Mouse (Mus musculus) midbrain, postnatal 0 days (tissue): ENCODE measurements at regions not wholly inside any gene's neighbourhood (a gene's known extent, or its start where the extent isn't known, plus 50 kb on each side); places are given as distances from the start of the nearest gene placed in this dataset.

ENCODE experiments used
- ATAC-seq: fragments of 200-750 bp; cut with Nextera tagmentation; 2 replicates; pipeline ENCODE4 v1.8.0; 2017; ENCODE audit warnings: moderate number of reproducible peaks, mild to moderate bottlenecking, moderate TSS enrichment, moderate library complexity; ENCODE audit not compliant: low FRiP score
- DNase-seq: peaks from one replicate; pipeline ENCODE4 v3.0.0-alpha.2; 2015; ENCODE audit warnings: low spot score
- H3K27ac ChIP-seq: fragments of 300-500 bp; sonication (generic); 2 replicates; pipeline ENCODE4 v1.5.1; 2014; ENCODE audit warnings: low read depth, mild to moderate bottlenecking, low read length, mixed read lengths
- H3K27me3 ChIP-seq: fragments of 300-500 bp; sonication (generic); 2 replicates; pipeline ENCODE4 v1.6.1; 2014; ENCODE audit warnings: low read length, control low read depth, mixed read lengths; ENCODE audit not compliant: insufficient read depth
- H3K36me3 ChIP-seq: fragments of 300-500 bp; sonication (generic); 2 replicates; pipeline ENCODE4 v1.6.1; 2014; ENCODE audit warnings: low read length, control low read depth, mixed read lengths; ENCODE audit not compliant: insufficient read depth
- H3K4me1 ChIP-seq: fragments of 300-500 bp; sonication (generic); 2 replicates; pipeline ENCODE4 v1.6.1; 2014; ENCODE audit warnings: mild to moderate bottlenecking, control low read depth, antibody characterized with exemption, low read length, mixed read lengths; ENCODE audit not compliant: insufficient read depth
- H3K4me2 ChIP-seq: fragments of 300-500 bp; sonication (generic); 2 replicates; pipeline ENCODE4 v1.6.1; 2014; ENCODE audit warnings: low read depth, mild to moderate bottlenecking, low read length, mixed read lengths; ENCODE audit not compliant: poor library complexity, severe bottlenecking
- H3K4me3 ChIP-seq: fragments of 300-500 bp; sonication (generic); 2 replicates; pipeline ENCODE4 v1.5.1; 2014; ENCODE audit warnings: low read depth, mild to moderate bottlenecking, low read length, moderate library complexity
- H3K9ac ChIP-seq: fragments of 300-500 bp; sonication (generic); replicated peaks from 2 replicates; pipeline ENCODE4 v1.6.1; 2014; ENCODE audit warnings: mild to moderate bottlenecking, low read length, moderate library complexity, mixed read lengths; ENCODE audit not compliant: poor library complexity, severe bottlenecking
- H3K9me3 ChIP-seq: fragments of 300-500 bp; sonication (generic); 2 replicates; pipeline ENCODE4 v1.6.1; 2016; ENCODE audit warnings: low read length, control low read depth
- CTCF ChIP-seq: IDR thresholded peaks from 2 replicates; pipeline ENCODE4 v1.5.1; 2016; ENCODE audit warnings: antibody characterized with exemption, mild to moderate bottlenecking
- WGBS: fragments of 180-500 bp; shearing (Covaris S2); extraction: QIAGEN DNeasy Blood & Tissue Kit; methylation state at CpG from one replicate; pipeline ENCODE4 v1.1.7; 2014; 5-methylcytosine and 5-hydroxymethylcytosine counted together

GRCm38 (mm10) chr8:126733779-126734178 is 140.0 kb upstream of the Irf2bp2 start:
- H3K36me3 ChIP-seq, result no peaks in the 10 kb centered on the region
- WGBS, result 80% methylated on average over 6 of the region's 6 CpGs
- H3K4me2 ChIP-seq, result no peak overlapping the region
- H3K27ac ChIP-seq, result no peak overlapping the region
- no peak for DNase-seq
- peaks cover 17% of the 10 kb centered on the region for H3K4me1 ChIP-seq
- no peak overlapping the region for H3K9ac ChIP-seq
- TF ChIP-seq CTCF, result no peak
- ATAC-seq, result no peak
- H3K4me3 ChIP-seq, result no peak overlapping the region
- no peaks in the 10 kb centered on the region for H3K9me3 ChIP-seq
- H3K27me3 ChIP-seq, result no peaks in the 10 kb centered on the region

- H3K9me3 ChIP-seq, result no peaks in the 10 kb centered on the region
- H3K4me2 ChIP-seq, result 0 out of 2 replicates have a peak overlapping the region, but pooled peaks have one; percentile 4
- no peak overlapping the region for H3K9ac ChIP-seq
- peaks cover 17% of the 10 kb centered on the region for H3K4me1 ChIP-seq
- DNase-seq (peak; percentile 60), ATAC-seq (no peak)
- H3K4me3 ChIP-seq, result no peak overlapping the region
- H3K36me3 ChIP-seq, result no peaks in the 10 kb centered on the region
- 27% methylated on average over 7 of the region's 7 CpGs for WGBS
- no peak overlapping the region for H3K27ac ChIP-seq
- H3K27me3 ChIP-seq, result no peaks in the 10 kb centered on the region
- TF ChIP-seq CTCF, result no peak
Measured at GRCm38 (mm10) chr8:126733307-126733706, 139.5 kb upstream of the Irf2bp2 start.

- H3K4me3 ChIP-seq, result no peak overlapping the region
- H3K9ac ChIP-seq, result no peak overlapping the region
- no peak overlapping the region for H3K4me2 ChIP-seq
- no peak for TF ChIP-seq CTCF
- 79% methylated on average over 3 of the region's 3 CpGs for WGBS
- no peak for ATAC-seq
- no peak overlapping the region for H3K27ac ChIP-seq
- no peaks in the 10 kb centered on the region for H3K36me3 ChIP-seq
- DNase-seq, result no peak
- H3K27me3 ChIP-seq, result no peaks in the 10 kb centered on the region
- H3K4me1 ChIP-seq, result peaks cover 5% of the 10 kb centered on the region
- no peaks in the 10 kb centered on the region for H3K9me3 ChIP-seq
Measured at GRCm38 (mm10) chr8:126730017-126730631, 136.3 kb upstream of the Irf2bp2 start.

GRCm38 (mm10) chr8:126728987-126729632 is 135.3 kb upstream of the Irf2bp2 start:
- WGBS, result 84% methylated on average over 12 of the region's 12 CpGs
- Histone ChIP-seq H3K36me3 (no peaks in the 10 kb centered on the region), H3K27ac (no peak overlapping the region), H3K4me3 (no peak overlapping the region), H3K4me1 (peaks cover 5% of the 10 kb centered on the region), H3K9me3 (no peaks in the 10 kb centered on the region), H3K9ac (no peak overlapping the region), H3K4me2 (no peak overlapping the region), H3K27me3 (no peaks in the 10 kb centered on the region)
- TF ChIP-seq CTCF, result no peak
- DNase-seq (no peak), ATAC-seq (no peak)

- ATAC-seq (no peak), DNase-seq (no peak)
- Histone ChIP-seq H3K27ac (no peak overlapping the region), H3K9me3 (no peaks in the 10 kb centered on the region), H3K4me1 (peaks cover 1% of the 10 kb centered on the region), H3K4me2 (no peak overlapping the region), H3K4me3 (no peak overlapping the region), H3K9ac (no peak overlapping the region), H3K36me3 (no peaks in the 10 kb centered on the region), H3K27me3 (no peaks in the 10 kb centered on the region)
- TF ChIP-seq CTCF, result no peak
- WGBS, result 92% methylated on average over 5 of the region's 5 CpGs
Measured at GRCm38 (mm10) chr8:126728135-126728534, 134.3 kb upstream of the Irf2bp2 start.

- Histone ChIP-seq H3K36me3 (no peaks in the 10 kb centered on the region), H3K4me3 (no peak overlapping the region), H3K4me2 (no peak overlapping the region), H3K9me3 (no peaks in the 10 kb centered on the region), H3K27me3 (no peaks in the 10 kb centered on the region), H3K27ac (no peak overlapping the region), H3K9ac (no peak overlapping the region), H3K4me1 (no peaks in the 10 kb centered on the region)
- no peak for TF ChIP-seq CTCF
- WGBS, result 95% methylated on average over 2 of the region's 2 CpGs
- ATAC-seq (no peak), DNase-seq (no peak)
Measured at GRCm38 (mm10) chr8:126727068-126727467, 133.3 kb upstream of the Irf2bp2 start.
